Mouse (Mus musculus): ENCODE measurements around the gene Crnkl1.

Crnkl1 gene

DNA sequence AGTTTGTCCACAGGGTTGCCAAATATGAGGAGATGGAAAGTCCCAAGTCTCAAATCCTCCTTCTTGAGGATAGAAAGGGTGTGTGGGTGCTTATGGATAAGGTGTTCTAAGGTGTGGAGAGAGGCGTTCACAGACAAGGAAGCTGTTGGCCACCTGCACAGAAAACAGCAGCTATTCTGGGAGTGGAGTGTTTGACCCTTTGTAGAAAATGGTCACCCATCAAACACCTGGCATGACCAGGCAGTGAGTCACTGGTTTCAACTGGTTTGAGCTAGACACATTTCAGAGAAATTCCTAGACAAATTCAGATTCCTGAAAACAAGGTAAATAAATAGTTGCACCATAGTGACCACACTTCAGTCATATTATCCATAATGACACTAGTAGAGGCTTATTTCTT lies 62.7 kb downstream of the Crnkl1 start:
- DNase-seq = no peak

DNA sequence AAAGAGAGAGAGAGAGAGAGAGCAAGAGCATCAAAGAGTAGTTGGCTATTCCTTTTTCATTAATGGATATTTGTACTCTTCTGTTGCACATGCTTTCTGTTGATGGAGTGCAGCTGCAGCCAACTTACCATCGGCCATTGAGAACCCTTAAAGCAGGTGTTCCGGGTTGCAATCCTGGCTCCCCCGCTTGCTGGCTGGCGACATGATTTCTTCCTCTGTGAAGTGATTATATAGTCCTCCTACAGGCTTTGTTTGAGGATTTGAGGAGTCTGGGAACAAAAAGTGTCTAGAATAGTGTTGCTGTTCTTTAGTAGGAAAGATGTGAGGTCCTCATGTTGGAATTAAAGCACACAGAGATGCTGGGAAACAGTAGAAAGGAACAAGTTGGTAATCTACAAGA lies 63.5 kb downstream of the Crnkl1 start:
- DNase-seq = no peak
